Mouse (Mus musculus): ENCODE results near the gene Mars2. TPM values are rescaled to one million over a fixed set of nuclear protein-coding genes. Genes with fewer than 3 reads are reported as not detected.

Gene Mars2
- total RNA-seq (2021) = 1 to 10 TPM; 5.2 to 6.0 TPM
- long read RNA-seq, experiment 1, full-length matches to known transcripts = 6 of 6 reads
- long read RNA-seq, experiment 1, partial matches to known transcripts = 0 of 6 reads
- long read RNA-seq, experiment 1, other reads (novel, unspliced or antisense) = 0 of 6 reads
- long read RNA-seq, experiment 2, full-length matches to known transcripts = 15 of 16 reads
- long read RNA-seq, experiment 2, partial matches to known transcripts = 0 of 16 reads
- long read RNA-seq, experiment 2, other reads (novel, unspliced or antisense) = 1 of 16 reads

GRCm38 (mm10) chr1:55236890-55237642, at the start of gene Mars2:
Mars2 (plus strand) TSS chr1:55237177.
- DNase-seq (ENCODE audit: low spot score in 2 of 2) = peak; percentile 85 to 89

DNA sequence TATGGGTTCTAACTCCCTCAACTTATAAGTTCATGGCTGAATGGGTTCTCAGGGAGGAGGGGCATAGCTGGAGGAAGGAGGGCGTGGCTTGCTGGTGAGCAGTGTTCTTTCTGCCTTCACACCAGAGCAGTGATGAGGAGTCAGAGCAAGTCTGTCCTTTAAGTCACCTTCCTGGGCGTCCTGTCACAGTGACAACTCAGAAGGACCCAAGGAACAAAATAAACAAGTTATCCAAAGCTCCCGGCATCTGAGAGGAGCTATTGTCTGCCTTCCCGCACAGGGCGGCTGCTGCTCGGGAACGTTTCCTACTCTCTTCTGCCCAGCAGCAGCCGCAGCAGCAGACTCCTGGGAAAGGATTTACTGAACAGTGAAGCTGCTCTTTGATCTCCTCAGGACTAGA, 45.0 kb upstream of the Mars2 start:
- no peak for DNase-seq (ENCODE audit: low spot score in 2 of 2)

DNA sequence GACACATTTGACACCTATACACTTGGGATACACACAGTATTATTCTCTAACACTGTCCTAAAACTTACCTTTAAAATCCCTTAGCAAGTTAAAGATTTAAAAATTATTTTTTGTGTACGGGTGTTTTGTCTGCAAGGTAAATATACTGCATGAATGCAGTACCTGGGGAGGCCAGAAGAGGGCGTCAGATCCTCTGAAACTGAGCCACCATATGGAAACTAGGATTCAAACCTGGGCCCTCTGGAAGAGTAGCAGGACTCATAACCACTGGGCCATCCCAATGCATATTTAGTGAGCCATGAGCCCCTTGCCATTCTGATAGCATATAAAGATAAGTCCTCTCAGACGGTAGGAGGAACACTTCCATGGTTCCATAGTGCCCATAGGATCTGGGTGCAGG, 44.2 kb upstream of the Mars2 start:
- no peak for DNase-seq (ENCODE audit: low spot score in 2 of 2)

GRCm38 (mm10) chr1:55193316-55193715, 43.7 kb upstream of the Mars2 start:
- DNase-seq (ENCODE audit: low spot score in 2 of 2) = no peak

DNA sequence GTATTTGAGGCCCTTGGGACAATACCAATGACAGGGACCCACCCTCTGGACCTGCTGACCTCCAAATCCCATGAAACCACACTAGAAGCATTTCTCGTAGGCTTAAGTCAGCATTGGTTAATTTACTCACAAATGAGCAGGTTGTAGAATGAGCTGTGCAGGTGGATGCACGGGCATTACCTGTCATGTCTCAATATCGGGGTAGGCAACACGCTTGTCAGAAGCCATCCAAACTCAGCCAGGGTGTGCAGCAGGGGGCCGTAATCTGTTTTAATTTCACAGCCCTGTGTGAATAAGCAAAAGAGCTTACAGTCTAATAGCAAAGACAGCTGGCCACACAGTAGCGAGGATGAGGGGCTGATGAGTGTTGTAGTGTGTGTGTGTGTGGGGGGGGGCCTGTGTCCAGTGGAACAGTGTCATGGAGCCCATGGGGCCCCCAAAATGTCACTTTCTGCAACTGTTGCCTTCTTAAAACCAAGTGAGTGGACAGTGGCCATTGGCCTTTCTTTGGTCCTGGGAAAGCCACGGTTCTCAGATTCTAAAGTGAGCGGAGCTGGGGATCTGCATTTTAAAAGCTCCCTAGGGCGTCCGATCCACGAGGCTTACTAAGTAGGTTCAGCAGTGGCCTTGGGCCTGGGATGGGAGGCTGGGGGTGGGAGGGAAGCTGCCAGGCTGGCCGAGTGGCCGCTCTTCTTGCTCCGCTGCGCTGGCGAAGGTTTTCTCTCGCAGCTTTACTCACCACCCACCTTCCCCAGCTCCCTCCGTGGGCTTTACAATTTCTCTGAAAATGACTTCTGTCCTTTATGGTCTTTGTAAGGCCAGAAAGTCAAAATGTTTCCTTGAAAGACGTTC, 42.7 kb upstream of the Mars2 start:
- DNase-seq (ENCODE audit: low spot score in 2 of 2) = no peak

GRCm38 (mm10) chr1:55195021-55195420, 42.0 kb upstream of the Mars2 start:
- no peak for DNase-seq (ENCODE audit: low spot score in 2 of 2)

DNA sequence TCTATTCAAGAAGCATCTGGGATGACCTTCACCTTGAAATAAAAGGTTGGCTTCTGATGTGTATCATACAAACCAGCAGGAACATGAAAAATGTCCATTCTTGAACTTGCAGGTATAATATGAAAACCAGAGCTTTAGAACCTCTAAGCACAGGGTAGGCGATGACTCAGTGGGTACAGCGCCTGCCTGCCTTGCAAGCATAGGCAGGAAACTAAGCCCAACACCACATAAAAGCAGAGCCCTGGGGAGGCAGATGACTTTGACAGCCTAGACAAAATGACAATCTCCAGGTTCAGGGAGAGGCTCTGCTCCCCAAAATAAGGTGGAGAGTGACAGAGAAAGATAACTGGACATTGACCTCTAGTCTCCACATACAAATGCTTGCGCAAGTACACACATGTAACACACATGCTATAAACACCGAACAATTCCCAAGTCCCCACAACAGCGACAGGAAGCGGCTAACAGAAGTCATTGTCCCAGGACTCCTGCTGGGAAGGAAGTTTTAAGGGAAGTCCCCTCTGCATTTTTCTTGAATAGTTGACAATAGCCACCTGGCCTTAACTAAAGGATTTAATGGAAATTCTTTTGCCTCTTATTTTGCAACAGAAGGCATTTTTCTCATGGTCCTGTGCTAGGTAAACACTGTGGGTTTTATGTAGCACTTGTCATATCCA, 40.5 kb upstream of the Mars2 start:
- no peak for DNase-seq (ENCODE audit: low spot score in 2 of 2)

GRCm38 (mm10) chr1:55198719-55199118, 38.3 kb upstream of the Mars2 start:
- no peak for DNase-seq (ENCODE audit: low spot score in 2 of 2)

GRCm38 (mm10) chr1:55201850-55202752, 34.9 kb upstream of the Mars2 start:
- DNase-seq (ENCODE audit: low spot score in 2 of 2) = no peak

GRCm38 (mm10) chr1:55205808-55206327, 31.1 kb upstream of the Mars2 start:
- no peak for DNase-seq (ENCODE audit: low spot score in 2 of 2)

DNA sequence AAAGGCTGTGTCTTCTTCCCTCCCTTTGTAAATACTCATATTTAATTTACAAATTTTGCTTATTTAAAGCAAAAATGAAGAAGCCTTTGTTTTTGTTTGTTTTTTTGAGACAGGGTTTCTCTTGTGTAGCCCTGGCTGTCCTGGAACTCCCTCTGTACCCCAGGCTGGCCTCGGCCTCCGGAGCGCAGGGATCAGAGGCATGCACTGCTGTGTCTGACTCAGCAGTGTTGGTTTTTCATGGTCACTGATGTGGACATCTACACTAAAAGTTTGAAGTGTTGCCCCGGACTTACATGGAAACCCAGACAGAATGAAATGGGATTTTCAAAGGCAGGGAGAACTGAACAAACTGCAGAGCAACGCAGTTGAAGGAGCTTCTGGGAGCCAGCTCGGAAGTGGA, 29.4 kb upstream of the Mars2 start:
- no peak for DNase-seq (ENCODE audit: low spot score in 2 of 2)

DNA sequence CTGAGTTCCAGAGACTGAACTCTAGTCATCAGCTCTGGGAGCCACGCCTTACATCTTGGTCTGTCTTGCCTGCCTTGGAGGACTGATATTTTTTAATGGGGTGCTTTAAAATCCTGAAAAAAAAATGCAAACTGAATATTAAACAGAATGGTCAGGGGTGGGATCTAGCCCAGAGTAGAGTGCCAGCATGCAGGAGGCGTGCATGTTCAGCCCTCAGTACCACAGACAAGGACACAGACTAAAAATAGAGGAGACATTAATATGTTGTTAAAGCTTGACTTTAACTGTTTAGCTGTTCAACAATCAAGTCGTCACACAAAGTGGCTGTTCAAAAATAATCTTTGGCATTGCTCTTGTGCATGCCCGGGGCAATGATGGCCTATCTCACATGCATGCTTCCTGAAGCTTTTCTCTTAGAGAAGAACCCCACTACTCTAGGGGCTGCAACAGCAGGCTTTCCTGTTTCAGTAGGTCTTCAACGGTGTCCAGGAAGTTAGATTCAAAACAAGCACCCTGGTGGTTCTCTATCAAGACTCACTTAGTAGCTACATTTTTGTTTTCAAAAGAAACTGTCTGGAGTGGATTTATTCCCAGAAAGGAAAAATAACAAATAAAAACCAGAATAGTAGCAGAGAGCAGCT, 28.4 kb upstream of the Mars2 start:
- no peak for DNase-seq (ENCODE audit: low spot score in 2 of 2)

DNA sequence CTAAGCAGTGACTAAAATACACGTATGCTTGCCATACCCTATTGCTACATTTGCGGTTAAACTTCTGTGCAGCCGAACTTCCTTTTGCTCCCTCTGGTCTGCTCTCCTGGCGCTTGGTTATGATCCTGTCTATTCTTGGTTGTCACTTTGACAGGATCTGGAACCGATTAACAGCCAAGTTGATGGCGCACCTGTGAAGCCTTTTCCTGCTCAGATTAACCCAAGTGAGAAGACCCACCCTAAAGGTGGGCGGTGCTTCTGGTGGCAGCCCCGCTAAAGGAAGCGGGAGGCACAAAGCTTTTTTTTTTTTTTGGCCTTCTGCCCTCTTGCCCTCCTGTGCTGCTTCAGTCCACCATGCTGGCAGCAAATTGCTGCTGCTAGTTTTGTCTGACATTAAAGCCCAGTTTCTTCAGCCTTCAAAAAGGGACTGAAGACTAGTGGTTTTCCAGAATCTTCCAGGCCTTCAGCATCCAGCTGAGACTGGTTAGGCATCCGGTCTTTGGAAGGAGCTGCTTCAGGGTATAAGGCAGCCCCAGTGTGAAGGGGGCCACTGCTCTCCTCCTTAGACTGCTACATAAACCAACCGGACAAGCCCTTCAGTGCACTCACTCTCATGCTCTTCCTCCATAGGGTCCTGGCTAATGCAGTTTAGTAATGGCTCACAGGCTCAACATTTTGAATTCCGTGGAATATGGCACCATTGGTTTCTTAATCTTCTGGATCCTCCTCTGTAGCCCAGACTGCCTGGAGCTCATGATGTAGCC, 26.6 kb upstream of the Mars2 start:
- no peak for DNase-seq (ENCODE audit: low spot score in 2 of 2)

- DNase-seq (ENCODE audit: low spot score in 2 of 2) = no peak
Observed at GRCm38 (mm10) chr1:55211081-55211480, 25.9 kb upstream of the Mars2 start.

DNA sequence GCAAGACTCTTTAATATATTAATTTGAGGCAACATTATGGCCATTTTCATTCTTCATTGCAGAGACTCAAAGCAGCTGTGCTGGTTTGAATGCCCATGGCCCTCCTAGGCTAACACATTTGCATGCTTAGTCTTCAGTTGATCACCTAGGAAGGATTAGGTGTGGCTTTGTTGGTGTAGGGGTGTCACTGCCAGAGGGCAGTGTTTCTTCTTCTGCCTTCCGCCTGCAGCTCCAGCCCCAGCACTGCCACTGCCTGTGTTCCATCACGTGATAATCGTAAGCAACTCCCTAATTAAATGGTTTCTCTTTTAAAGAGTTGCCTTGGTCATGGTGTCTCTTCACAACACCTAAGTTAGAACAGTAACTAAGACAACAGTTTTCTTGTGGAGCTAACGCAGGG, 24.2 kb upstream of the Mars2 start:
- no peak for DNase-seq (ENCODE audit: low spot score in 2 of 2)

DNA sequence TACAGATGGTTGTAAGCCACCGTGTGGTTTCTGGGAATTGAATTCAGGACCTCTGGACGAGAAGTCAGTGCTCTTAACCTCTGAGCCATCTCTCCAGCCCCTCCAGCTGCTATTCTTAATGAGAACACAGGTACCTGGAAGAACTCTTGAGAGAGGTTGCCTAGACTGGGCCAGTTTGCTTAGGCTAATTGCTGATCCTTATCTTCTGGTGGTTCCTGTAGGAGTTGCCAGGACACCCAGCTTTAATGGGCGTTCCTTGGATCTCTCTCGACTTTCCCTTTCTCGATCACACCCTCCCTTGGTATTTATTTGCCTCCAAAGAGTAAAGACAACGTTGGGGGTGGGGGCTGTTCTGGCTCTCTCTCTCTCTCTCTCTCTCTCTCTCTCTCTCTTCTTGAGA, 23.5 kb upstream of the Mars2 start:
- no peak for DNase-seq (ENCODE audit: low spot score in 2 of 2)

GRCm38 (mm10) chr1:55213936-55214335, 23.0 kb upstream of the Mars2 start:
- no peak for DNase-seq (ENCODE audit: low spot score in 2 of 2)

GRCm38 (mm10) chr1:55215185-55215813, 21.7 kb upstream of the Mars2 start:
- DNase-seq (ENCODE audit: low spot score in 2 of 2) = no peak
